Mouse (Mus musculus): ENCODE data around the gene Rbm18.

DNA sequence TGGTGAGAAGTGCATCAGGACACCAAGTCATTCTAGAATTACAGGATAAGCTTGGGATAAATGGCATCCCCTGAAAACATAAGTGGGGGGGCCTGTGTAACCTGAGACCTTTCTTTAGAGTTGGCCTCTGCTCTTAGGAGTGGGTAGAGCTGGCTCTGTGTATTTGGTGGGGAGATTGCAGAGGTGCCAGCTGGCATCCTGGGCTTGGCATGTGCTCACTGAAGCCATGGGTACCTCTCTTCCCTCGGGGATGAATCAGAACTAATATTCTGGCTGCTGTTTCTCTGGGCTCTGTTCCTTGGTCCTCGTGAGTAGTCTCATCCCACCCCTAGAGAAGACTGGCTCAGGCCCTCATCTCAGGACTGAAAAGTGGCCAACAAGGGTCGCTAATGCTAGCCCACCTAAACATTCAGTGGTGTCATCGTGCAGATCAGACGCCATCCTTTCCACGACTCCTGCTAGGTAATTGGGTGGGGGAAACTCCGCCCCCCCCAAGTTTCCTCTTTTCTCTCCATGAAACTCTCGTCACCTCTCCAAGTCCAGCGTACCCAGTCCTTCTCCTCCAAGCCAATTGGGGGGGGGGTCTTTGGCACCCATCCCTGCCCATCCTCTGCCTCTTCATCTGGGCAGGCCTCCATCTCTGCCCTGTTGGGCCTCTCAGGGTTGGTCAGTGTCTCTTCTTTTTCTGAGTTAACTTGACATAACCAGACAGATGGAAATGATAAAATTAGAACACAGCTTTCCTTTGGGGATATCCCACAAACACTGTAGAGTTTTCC is 53.6 kb downstream of the Rbm18 start:
- no peak for TF ChIP-seq CTCF (IDR thresholded peaks at IDR 0.05; ENCODE audit: extremely low read depth, insufficient read length, insufficient replicate concordance, low read depth, low read length)
- TF ChIP-seq POLR2A (IDR thresholded peaks at IDR 0.05; ENCODE audit: low read depth, low read length): no peak
